Mouse (Mus musculus): ENCODE data around the gene Inhbc. TPM values are rescaled to one million over a fixed set of nuclear protein-coding genes. Genes with fewer than 3 reads are reported as not detected.

The Inhbc gene
- not detected in 2 replicates for polyA plus RNA-seq (2015; fragmentation: Nextera tagmentation; extraction: Ambion mirVana)

DNA sequence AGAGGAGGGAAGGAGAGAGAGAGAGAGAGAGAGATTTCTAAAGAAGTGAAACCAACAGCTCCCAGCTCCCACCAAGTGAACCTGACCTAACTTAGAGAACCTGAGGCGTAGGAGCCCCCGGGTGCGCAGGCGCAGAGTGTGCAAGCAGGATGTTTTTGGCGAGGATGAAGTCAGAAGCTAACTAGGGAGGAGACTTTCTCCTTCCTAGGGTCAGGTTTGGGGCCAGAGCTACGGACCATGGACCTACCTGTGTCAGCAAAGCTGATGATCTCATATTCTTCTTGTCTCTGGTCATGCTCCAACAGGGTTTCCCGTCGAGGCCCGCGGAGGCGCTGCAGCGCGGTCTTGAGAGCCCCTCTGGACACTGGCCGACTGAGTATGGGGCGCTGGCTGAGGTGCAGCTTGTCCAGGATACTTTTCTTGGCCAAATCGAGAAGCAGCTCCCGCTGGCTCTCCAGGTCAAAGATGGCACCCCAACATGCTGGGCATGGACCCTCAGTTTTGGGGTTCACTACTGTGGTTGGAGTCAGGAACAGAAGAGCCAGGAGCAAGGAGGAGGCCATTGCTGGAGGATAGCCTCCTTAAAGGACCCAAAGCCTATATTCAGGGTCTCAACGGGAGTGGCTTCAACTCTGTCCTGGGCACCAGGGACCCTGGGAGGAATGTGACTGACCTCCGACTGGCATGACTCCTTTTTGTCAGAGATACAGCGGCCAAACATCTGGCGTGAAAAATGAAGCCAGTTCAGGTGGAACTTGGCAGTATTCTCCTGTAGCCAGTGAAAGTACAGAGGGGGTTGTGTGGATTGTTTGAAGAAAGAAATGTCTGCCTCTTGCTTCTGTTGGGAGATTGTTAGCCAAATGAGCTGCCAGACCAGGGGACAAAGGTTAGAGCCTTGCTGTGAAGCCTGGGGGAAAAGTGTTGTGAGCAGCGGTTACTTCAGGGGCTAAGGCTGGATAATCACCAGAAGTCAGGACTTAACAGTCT, at the start of gene Inhbc:
TSS of gene Inhbc (minus strand) at position 598 of the 987 bp plus-strand sequence.
- no peak within 1 kb of the TSS for H3K4me3 ChIP-seq (replicated peaks)
- no peak for ATAC-seq
- H3K4me2 ChIP-seq (replicated peaks) = no peak within 1 kb of the TSS
- no peak within 1 kb of the TSS for H3K9ac ChIP-seq (replicated peaks)
- no peaks in the 10 kb centered on the region for H3K9me3 ChIP-seq
- no peaks in the 10 kb centered on the region for H3K36me3 ChIP-seq
- 0 out of 2 replicates have a peak, but pooled peaks cover 5% of the 10 kb centered on the region for H3K4me1 ChIP-seq (replicated peaks)
- H3K27ac ChIP-seq = no peak within 1 kb of the TSS
- 74% methylated on average over 22 of the region's 22 CpGs for WGBS
- no peaks in the 10 kb centered on the region for H3K27me3 ChIP-seq

- Histone ChIP-seq H3K36me3 (0 out of 2 replicates have a peak, but pooled peaks cover 2% of the 10 kb centered on the region), H3K4me2 (replicated peaks) (no peak overlapping the region), H3K9me3 (no peaks in the 10 kb centered on the region), H3K4me3 (replicated peaks) (no peak overlapping the region), H3K27me3 (no peaks in the 10 kb centered on the region), H3K27ac (no peak overlapping the region), H3K4me1 (replicated peaks) (peaks cover 17% of the 10 kb centered on the region), H3K9ac (replicated peaks) (no peak overlapping the region)
- no peak for ATAC-seq
- WGBS = 76% methylated on average over 3 of the region's 3 CpGs
Observed at GRCm38 (mm10) chr10:127414141-127414540, 43.9 kb upstream of the Inhbc start.

- H3K36me3 ChIP-seq = 0 out of 2 replicates have a peak, but pooled peaks cover 3% of the 10 kb centered on the region
- no peak overlapping the region for H3K9ac ChIP-seq (replicated peaks)
- no peak overlapping the region for H3K4me3 ChIP-seq (replicated peaks)
- 81% methylated on average over 1 of the region's 1 CpGs for WGBS
- no peak for ATAC-seq
- no peak overlapping the region for H3K4me2 ChIP-seq (replicated peaks)
- no peaks in the 10 kb centered on the region for H3K9me3 ChIP-seq
- no peaks in the 10 kb centered on the region for H3K27me3 ChIP-seq
- H3K4me1 ChIP-seq (replicated peaks) = peaks cover 15% of the 10 kb centered on the region
- H3K27ac ChIP-seq = no peak overlapping the region
Observed at GRCm38 (mm10) chr10:127413585-127413984, 43.4 kb upstream of the Inhbc start.

DNA sequence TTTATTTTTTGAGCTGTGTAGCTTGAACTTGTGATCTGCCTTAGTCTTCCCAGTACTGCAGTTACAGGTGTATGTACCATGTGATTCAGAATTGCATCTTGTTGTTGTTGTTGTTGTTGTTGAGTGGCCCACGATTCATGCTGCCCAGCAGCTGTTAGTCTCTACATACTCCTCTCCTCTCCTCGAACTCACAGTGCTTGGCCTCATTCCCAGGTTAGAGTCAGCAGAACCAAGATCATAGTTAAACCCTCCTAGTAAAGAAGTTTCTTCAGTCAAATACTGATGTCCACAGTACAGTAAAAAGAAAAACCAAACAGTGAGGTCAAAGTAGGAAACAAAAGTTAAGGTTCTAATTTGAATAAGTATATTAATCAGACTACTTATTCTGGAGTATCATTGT, 42.5 kb upstream of the Inhbc start:
- Histone ChIP-seq H3K9me3 (no peaks in the 10 kb centered on the region), H3K9ac (replicated peaks) (no peak overlapping the region), H3K36me3 (0 out of 2 replicates have a peak, but pooled peaks cover 3% of the 10 kb centered on the region), H3K4me3 (replicated peaks) (no peak overlapping the region), H3K27ac (no peak overlapping the region), H3K4me2 (replicated peaks) (no peak overlapping the region), H3K27me3 (no peaks in the 10 kb centered on the region), H3K4me1 (replicated peaks) (peaks cover 15% of the 10 kb centered on the region)
- ATAC-seq = no peak
- 85% methylated on average over 2 of the region's 2 CpGs for WGBS

DNA sequence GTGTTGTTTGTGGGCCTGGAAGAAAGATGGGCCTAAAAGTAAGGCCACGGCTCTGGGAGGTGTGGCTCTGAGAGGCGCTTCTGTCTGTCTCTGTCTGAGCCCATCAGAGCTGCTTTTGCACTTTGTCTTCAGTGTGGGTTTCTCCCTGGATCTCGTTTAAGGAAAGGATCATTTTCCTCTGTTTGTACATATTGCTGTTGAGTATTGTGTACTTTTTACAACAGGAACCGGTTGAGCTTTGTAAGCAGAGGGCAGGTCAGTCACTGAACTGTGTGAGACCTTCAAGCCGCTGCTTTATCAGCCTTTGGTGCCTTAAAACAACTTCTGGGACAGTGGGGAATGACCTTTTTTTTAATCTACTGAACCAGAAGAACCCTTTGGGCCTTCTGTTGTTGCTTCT, 41.9 kb upstream of the Inhbc start:
- H3K4me2 ChIP-seq (replicated peaks) = no peak overlapping the region
- ATAC-seq = no peak
- H3K27me3 ChIP-seq = no peaks in the 10 kb centered on the region
- H3K4me3 ChIP-seq (replicated peaks) = no peak overlapping the region
- H3K4me1 ChIP-seq (replicated peaks) = peaks cover 15% of the 10 kb centered on the region
- no peak overlapping the region for H3K9ac ChIP-seq (replicated peaks)
- WGBS = 52% methylated on average over 5 of the region's 5 CpGs
- no peaks in the 10 kb centered on the region for H3K9me3 ChIP-seq
- 0 out of 2 replicates have a peak, but pooled peaks cover 3% of the 10 kb centered on the region for H3K36me3 ChIP-seq
- no peak overlapping the region for H3K27ac ChIP-seq

- Histone ChIP-seq H3K27ac (no peak overlapping the region), H3K27me3 (no peaks in the 10 kb centered on the region), H3K4me2 (replicated peaks) (no peak overlapping the region), H3K9me3 (no peaks in the 10 kb centered on the region), H3K4me1 (replicated peaks) (peaks cover 12% of the 10 kb centered on the region), H3K4me3 (replicated peaks) (no peak overlapping the region), H3K36me3 (0 out of 2 replicates have a peak, but pooled peaks cover 3% of the 10 kb centered on the region), H3K9ac (replicated peaks) (no peak overlapping the region)
- no peak for ATAC-seq
- WGBS = 75% methylated on average over 4 of the region's 4 CpGs
Observed at GRCm38 (mm10) chr10:127407391-127407790, 37.2 kb upstream of the Inhbc start.

DNA sequence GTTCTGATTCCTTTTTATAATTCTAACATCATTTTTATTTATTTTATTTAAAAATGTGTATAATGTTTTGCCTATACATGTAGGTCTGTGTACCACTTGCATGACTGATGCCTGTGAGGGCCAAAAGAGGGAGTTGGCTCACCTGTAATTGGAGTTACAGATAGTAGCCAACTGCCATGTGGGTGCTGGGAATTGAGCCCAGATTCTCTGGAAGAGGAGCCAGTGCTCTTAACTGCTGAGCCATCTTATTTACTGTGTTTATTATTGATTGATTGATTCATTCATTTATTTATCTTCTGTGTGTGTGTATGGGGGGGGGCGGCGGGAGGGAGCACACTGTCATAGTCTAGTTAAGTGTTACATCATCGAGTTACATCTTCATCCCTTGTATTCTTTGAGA, 34.5 kb upstream of the Inhbc start:
- H3K4me3 ChIP-seq (replicated peaks) = no peak overlapping the region

GRCm38 (mm10) chr10:127391774-127392173, 21.5 kb upstream of the Inhbc start:
- Histone ChIP-seq H3K9me3 (no peaks in the 10 kb centered on the region), H3K27ac (no peak overlapping the region), H3K4me2 (replicated peaks) (no peak overlapping the region), H3K4me3 (replicated peaks) (no peak overlapping the region), H3K9ac (replicated peaks) (no peak overlapping the region), H3K4me1 (replicated peaks) (no peaks in the 10 kb centered on the region), H3K27me3 (no peaks in the 10 kb centered on the region), H3K36me3 (peaks cover 12% of the 10 kb centered on the region)
- 85% methylated on average over 6 of the region's 6 CpGs for WGBS
- no peak for ATAC-seq

More for the DNA sequence above, 34.5 kb upstream of the Inhbc start:
- H3K27ac ChIP-seq = no peak overlapping the region
- H3K4me2 ChIP-seq (replicated peaks) = no peak overlapping the region
- H3K9me3 ChIP-seq = no peaks in the 10 kb centered on the region
- 94% methylated on average over 3 of the region's 3 CpGs for WGBS
- H3K36me3 ChIP-seq = peaks cover 29% of the 10 kb centered on the region
- no peaks in the 10 kb centered on the region for H3K27me3 ChIP-seq
- ATAC-seq = no peak
- H3K4me1 ChIP-seq (replicated peaks) = no peaks in the 10 kb centered on the region
- H3K9ac ChIP-seq (replicated peaks) = no peak overlapping the region

DNA sequence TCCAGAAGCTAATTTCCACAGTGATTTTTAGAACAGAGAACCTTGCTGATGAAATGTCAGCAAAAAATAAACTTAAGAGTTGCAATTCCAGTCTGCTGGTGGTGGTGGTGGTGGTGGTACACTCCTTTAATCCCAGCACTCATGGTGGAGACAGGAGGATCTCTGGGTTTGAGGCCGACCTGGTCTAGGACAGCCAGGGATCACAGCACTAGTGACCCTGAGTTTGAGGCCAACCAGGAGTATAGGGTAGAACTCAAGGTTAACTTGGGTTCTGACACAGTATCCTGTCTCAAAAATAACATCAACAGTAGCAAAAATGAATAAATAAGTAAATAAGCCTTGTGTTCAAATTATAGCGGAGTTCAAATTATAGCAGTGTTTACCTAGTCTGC, 11.5 kb upstream of the Inhbc start:
- Histone ChIP-seq H3K36me3 (0 out of 2 replicates have a peak, but pooled peaks cover 3% of the 10 kb centered on the region), H3K4me2 (replicated peaks) (peak overlapping the region; percentile 68), H3K4me3 (replicated peaks) (peak overlapping the region; percentile 72), H3K4me1 (replicated peaks) (peaks cover 28% of the 10 kb centered on the region), H3K9me3 (no peaks in the 10 kb centered on the region), H3K27me3 (0 out of 2 replicates have a peak, but pooled peaks cover 3% of the 10 kb centered on the region), H3K27ac (no peak overlapping the region; the same call in 1 of the 2 replicates), H3K9ac (replicated peaks) (peak overlapping the region; percentile 82; the same call in 1 of the 2 replicates)
- WGBS = 51% methylated on average over 2 of the region's 2 CpGs
- no peak for ATAC-seq

DNA sequence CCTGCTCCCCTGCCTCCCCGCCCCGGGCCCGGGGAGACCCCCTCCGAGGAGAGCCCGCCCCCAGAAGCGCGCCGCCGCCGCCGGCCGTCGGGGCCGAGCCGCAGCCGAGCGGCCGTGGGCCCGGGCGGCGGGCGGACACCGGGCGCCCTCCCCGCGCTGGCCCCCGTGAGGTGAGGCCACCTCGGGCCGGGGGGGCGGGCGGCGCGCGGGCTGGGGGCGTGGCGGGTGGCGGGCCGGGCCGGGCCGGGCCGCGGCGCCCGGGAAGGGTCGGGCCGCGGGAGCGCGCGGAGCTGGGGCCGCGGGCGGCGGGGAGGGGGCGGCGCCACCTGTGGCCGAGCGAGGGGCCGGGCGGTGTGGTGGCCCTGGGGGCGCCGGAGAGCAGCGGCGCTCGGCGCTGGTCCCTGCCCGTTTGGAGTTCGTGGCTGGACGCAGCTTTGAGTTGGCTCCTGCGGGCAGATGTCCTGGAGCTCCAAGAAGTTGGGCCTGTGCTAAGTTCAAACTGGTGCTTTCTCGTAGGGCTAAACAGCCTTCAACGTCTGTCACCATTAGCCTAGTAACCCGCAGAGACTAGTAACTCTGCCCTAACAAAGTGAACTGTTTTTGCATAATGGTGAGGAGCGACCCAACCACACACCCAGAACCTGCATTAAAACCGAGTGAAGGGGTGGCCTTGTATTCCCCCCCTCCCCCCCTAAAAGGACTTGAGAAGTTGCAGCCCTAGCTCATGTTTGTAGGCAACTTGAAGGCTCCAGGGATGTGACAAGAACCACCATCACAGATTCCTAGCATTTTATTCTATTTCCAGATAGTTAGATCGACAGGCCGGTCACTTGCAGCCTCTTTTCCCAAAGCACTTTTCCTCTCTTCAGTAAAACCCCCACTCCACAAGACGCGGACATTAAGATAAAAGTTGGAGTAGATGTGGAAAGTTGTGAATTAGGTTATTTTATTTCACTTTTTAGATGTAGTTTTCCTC, 10.8 kb upstream of the Inhbc start:
- Histone ChIP-seq H3K4me2 (replicated peaks) (peak overlapping the region; percentile 68), H3K4me1 (replicated peaks) (peaks cover 28% of the 10 kb centered on the region), H3K4me3 (replicated peaks) (peak overlapping the region; percentile 72), H3K9ac (replicated peaks) (peak overlapping the region; percentile 82), H3K27me3 (0 out of 2 replicates have a peak, but pooled peaks cover 3% of the 10 kb centered on the region), H3K36me3 (0 out of 2 replicates have a peak, but pooled peaks cover 3% of the 10 kb centered on the region), H3K27ac (peak overlapping the region; percentile 94), H3K9me3 (no peaks in the 10 kb centered on the region)
- ATAC-seq = peak; percentile 68
- WGBS = 1% methylated on average over 52 of the region's 79 CpGs

DNA sequence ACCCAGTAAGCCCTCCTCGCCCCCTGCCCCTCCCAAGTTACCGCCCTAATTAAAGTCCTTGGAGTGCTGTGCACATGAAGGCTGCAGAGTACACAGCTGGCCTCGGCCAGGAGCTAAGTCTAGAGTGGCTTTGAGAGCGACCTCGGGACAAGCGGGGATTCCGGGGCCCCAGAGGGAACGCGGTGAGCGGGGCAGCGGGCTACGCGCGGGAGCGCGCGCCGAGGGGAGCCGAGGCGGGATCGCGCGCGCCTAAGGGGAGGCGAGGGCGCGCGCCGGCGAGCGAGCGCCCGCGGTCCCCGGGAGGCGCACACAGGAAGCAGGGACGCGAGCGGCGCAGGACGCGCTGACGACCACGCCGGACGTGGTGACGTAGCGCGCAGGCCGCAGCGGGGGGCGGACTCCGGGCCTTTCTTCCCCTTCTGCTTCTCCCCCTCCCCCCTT, 10.0 kb upstream of the Inhbc start, which contains the start of gene R3hdm2:
TSS of gene R3hdm2 (plus strand) at position 77 of the 441 bp plus-strand sequence.
- Histone ChIP-seq H3K9ac (replicated peaks) (peak within 1 kb of the TSS; percentile 82), H3K4me3 (replicated peaks) (peak within 1 kb of the TSS; percentile 72)
- ATAC-seq = peak; percentile 96

More for the DNA sequence above, 10.0 kb upstream of the Inhbc start, which contains the start of gene R3hdm2:
- peak within 1 kb of the TSS; percentile 94 for H3K27ac ChIP-seq
- H3K36me3 ChIP-seq = 0 out of 2 replicates have a peak, but pooled peaks cover 3% of the 10 kb centered on the region
- H3K4me2 ChIP-seq (replicated peaks) = peak within 1 kb of the TSS; percentile 68
- H3K27me3 ChIP-seq = 0 out of 2 replicates have a peak, but pooled peaks cover 3% of the 10 kb centered on the region
- under 1% methylated on average over 48 of the region's 53 CpGs for WGBS
- no peaks in the 10 kb centered on the region for H3K9me3 ChIP-seq
- peaks cover 26% of the 10 kb centered on the region for H3K4me1 ChIP-seq (replicated peaks)
